Mouse (Mus musculus) adrenal gland, postnatal 36 days (tissue): ENCODE data around the gene Ulk4. TPM values are rescaled to one million over a fixed set of nuclear protein-coding genes. Genes with fewer than 3 reads are reported as not detected.

Experiments used
- DNase-seq, 2 experiments: peaks; one replicate each; pipeline ENCODE4 v3.0.0; 2021; ENCODE audit warnings: mixed read lengths in 1 of 2
- total RNA-seq, 2 experiments: library from RNA; stranded (reverse); gene quantifications; 2 replicates each; pipeline ENCODE4 v1.2.3; 2021

Ulk4 gene
- total RNA-seq, 2 experiments from 2014 or later = 1.7 to 1.9 TPM

DNA sequence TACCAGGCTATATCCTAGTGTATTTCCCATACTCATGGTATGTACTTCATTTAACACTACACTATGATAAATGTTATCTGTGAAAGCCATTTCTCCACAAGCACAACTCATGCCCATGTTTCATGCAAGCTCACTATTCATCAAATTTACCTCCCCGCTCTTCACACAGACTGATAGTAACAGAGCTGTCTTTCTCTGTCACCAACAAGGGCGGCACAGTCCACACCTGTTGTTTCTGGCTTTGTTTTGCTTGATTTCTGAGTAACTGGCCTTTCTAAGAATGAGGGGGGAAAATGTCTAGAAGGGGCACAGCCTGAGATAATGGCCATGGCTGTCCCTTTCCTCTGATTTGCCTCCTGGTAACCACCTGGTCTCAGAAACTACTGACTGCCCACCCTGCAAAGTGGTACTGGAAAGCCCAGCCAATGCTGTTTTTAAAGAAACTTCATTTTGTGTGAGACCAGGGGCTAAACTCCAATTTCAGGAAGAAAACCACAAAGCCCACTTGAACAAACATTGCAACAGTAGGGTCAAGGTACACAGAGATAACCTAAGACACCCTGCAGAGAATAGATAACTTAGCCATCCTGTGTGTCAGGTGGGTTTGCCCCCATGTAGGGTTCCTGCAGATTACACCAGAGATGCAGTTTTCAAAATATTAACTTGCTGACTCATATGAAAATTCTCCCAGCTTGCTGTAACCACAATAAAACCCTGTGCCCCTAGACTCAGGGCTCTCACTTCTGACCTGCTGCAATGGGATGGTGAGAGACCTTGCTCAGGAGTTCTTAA is 258.3 kb downstream of the Ulk4 start:
- no peak for DNase-seq

DNA sequence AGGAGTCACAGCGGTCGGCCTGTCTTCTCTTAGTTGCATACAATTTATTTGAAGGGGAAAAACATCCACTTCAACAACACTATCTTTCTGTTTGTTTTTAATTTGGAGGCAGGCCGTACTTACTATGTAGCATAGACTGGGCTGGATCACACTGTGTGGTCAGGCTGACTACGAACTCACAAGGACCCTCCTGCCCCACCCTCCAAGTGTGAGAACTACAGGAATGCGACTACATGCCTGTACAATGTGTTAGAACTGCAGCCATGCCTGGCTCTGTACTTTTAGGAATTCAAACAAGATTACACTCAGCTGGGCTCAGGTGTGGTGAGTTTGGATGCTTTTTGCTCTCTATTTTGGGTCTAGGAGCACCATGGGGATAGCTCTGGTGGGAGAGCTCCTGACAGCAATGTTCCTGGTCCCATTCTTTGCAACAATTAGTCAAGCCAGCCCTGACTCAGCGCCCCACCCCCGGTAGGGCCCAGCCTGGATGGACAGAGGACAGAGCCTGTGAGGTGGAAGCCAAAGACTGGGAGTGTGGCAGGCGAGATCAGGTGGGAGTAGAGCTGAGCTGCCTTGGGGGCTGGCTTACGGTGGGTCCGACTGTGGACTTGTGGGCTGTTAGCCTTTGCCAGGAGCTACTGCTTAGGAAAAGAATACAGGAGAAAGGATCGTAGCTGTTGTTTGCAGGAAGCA is 261.0 kb downstream of the Ulk4 start:
- peak in 1 of 2 experiments; percentile 45 for DNase-seq

DNA sequence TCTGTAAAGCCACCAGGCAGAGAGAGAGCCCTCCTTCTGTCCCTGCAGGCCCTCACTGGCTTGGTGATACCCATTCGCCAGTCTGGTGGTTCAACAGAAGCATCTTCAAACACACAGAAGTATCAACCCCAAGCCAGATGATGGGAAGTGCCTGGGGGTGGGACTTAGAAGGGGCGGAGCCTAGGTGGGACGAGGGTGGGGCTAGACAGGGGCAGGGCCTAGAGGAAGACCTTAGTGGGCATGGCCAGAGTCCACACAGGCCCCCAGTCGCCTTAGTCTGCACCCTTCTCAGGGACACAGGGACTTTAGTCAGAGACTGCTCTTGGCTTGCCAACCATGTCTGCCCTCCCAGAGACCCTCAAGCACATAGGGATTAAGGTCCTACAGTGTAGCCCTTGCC is 265.5 kb downstream of the Ulk4 start:
- no peak for DNase-seq

DNA sequence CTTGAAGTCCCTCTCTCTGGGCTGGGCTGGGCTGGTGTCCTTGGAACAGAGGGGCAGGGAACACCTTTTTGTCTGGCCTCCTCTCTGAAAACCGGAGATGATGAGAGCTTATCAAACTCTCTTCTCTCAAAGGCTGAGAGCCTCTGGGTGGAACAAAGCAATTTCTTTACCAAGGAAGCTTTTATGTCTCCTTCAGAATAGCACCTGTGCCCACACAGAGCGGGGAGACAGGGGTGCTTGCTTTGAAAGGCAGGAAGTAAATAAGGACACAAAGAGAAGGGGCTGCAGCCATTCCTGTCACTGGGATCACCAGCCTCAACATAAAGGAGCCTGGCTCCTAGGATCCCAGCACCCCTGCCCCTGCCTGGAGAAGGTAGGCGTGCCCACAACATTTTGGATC is 266.5 kb downstream of the Ulk4 start:
- no peak for DNase-seq

DNA sequence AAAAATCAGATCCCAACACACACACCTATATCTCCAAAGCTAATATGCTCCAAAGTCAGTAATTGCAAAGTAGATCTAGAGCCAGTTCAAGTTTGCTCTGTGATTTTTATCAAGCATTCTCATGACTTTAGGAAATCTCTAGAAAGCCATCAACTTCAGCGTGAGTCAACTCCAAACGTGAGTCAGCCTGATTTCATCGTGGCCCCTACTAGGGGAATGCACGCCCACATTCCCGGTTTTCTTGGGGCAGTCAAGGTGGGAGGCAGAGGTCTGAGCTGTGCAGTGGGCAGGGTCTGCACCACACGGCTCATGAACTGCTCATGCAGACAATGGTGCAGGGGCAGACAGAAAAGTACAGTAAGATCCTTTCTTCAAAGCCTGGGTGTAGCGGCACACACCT is 271.0 kb downstream of the Ulk4 start:
- DNase-seq = peak in 1 of 2 experiments; percentile 53

DNA sequence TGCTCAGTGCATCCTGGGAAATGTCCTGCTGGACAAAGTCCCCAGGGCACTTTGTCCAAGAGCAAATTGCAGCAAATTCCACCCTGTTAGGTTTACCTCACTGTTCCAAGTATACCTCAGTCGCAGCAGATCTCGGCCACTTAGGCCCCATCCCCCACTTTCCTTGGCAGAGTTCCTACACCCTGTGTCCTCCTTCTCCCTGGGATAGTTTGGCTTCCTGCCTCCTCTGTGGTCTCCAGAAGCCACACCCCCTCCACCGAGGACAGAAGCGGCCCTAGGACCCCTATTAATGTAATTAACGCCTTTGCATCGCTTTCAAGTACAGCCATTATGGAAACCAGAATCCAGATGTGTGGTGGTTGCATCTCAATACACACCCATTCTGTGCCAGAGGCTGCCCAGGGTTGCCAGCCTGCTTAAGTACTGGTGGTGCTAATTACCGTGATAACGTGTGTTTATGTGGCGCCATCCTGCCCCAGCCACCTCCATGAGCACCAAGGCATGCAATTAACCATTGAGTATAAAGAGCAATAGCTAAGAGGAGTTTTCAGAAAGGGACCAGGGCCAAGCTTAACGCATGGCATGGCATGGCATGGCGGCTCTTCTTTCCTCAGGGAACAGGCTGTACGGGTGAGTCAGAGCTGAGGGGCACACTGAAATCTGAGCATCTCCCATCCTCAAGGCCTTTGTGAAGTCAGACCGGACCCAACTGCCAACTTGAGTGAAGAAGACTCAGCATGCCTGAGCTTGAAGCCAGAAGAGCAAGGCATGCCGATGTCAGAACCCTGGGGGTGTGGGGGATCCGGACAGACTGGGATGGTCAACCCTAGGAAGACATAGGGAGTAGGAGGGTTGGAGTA is 275.1 kb downstream of the Ulk4 start:
- DNase-seq = peak; percentile 54 to 76

DNA sequence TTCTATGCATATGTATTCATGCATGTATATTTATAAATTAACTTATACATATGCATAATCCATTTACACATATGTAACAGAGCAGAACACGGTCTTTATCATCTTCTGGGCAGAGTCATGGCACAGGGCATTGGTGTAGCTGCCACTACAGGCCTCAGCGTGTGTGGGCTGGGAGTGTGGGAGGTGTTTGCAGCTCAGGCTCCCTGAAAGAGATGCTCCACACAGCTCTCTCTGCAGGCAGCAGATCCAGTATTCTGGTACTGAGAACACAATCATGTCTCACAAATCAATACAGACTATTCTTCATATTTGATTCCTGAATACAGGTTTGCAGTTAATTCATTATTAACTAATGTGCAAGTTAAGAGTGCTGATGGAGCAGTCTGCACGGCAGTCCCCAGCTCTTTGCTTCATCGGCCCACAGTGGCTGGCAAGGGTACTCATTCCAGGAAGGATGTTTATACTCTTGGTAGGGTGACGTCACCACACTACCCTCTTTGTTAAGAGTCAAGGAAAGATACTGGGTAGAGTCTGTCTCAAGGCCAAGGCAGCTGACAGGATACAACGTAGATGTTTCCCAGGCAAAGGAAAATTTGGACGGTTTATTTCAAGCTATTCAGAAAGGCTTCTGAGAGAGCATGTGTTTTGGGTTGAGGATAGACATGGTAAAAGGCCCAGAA is 276.2 kb downstream of the Ulk4 start:
- DNase-seq = peak in 1 of 2 experiments; percentile 46

DNA sequence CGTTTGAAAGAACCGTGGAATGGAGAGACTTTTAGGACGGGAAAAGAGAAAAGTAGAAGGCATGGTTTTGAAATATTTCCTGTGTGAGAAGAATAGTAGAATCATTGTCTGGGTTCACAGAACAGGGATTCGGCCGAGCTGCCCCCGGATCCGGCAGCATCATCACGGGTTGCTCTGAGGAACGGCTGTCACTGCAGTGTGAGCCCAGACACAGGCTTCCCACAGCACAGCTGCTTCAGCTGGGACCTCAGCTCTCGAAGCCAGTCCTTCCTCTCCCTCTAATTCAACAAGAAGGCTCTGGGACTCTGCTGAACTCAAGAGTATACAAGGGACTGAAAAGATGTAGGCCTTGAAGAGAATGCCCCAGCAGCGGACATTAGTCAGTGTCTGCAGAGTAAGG is 278.3 kb downstream of the Ulk4 start:
- DNase-seq = no peak

DNA sequence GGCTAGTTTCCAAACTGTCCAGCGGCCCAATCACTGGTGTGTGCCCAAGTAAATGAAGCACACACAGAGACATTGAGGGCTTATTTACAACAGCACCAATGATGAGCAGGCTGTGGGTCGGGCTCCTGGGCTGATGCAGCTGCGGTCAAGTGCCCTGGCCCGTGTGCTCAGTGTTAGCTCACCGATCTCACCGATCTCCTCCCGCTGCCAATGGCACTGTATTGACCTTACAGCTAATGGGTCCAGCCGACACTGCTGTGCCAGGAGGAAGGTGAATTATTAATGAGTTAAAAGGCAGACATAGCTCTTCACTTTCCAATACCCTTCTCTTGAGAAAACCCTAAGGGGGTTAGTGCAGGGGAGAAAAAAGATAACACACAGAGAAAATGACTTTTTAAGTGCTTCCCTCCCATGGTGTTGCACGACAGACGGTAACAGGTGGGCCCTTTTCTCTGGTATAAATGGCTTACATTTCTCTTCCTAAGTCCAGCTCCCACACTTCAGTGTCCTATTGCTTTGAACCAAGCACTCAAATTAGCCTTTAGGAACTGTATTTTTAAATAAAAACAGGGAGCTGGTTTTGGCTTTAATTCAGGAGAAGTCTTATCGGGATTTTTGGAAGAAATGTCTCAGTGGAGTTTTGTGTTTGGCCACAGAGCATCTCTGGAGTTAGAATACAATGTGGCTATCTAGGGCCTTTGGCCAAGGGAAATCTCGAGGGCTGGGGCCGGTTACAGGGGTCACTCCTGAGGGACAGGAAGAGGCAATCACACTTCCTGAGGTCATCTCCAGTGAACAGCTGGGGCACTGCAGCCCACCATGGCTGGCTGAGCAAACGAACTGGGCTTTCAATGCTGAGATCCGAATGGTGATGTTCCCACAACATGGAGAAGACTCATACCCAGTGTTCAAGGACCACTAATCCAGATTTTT is 282.5 kb downstream of the Ulk4 start:
- DNase-seq = no peak

DNA sequence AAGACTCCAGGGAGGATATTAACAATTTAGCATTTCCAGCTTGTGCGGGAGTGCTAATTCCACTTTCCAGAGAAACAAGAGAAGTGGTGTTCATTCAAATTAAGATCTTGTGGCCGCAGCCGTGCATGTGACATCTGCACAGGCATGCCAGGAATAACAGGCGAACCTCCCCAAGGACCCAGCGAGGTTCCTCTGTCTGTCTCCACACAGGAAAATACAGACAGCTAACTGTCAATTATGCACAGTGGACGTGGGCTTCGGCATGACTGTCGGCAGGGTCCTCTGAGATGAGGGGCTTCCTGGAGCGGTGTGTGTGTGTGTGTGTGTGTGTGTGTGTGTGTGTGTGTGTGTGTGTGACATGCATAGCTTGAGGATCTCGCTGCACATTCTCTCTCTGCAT is 284.0 kb downstream of the Ulk4 start:
- no peak for DNase-seq

DNA sequence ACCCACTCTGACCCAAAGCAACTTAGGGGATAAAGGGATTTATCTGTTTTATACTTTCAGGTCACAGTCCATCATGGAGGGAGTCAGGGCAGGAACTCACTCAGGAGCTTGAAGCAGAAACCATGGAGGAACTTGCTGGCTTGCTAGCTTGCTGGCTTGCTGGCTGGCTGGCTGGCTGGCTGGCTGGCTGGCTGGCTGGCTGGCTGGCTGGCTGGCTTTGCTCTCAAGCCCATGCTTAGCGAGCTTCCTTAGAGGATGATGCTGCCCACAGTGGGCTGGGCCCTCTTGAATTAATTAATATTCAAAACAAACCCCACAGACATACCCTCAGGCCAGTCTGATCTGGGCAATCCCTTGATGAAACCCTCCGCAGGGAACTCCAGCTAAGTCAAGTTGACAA is 285.2 kb downstream of the Ulk4 start:
- no peak for DNase-seq

DNA sequence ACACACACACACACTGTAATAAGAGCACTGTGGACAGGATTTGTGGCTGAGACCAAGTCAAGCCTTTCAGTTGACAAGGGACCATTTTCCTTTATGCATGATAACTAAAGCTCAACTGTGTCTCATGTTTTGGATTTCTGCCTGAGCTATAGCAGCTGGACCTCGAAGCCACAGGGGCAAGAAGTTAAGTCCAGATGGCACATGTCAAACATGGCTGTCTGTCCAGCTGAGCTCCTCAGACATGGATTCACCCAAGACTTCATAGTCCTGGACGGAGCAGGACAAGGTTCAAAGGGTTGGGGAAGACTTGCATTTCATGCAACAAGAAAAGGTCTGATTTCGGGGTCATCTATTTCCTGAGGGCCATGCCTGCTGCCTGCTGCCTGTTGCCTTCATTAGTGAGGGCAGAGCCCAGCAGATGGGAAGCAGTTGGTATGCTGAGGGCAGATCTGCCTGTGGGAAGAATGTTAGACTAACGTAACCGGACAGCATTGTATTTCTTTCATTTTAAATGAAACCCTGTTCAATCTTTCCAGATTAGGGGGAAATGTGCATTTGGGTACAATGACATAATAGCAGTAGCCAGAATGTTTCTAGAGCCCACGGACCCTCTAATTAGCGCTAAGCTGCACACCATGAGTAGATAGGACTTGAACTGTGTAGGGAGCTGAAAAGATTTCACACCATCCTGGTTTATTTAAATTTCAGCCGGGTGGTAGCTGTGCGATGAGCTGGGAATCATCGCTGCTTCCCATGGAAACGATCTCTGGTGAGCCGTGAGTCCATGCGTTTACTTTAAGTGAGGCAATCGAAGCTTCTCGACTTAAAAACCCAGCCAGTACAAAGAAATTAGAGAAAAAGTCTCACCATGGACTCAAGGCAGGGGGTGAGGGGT is 286.9 kb downstream of the Ulk4 start:
- DNase-seq = no peak

DNA sequence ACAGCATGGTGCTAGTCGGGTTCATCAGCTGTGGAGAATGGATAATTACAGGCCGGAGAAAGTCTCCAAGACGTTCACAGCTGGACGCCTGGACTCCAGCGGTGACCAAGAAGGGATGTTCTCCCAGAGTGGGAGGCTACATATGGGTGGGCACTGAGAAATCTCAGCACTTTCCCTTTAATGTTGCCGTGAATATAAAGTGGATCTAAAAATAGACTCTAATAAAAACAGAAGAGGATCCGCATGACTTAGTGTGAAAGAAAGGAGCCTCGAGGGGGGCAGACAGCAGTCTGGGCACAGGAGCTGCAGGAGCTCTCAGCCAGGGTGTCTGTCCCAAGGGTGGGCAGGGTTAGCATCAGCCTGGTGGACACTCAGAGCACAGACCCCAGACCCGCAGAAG is 288.9 kb downstream of the Ulk4 start:
- DNase-seq = no peak

DNA sequence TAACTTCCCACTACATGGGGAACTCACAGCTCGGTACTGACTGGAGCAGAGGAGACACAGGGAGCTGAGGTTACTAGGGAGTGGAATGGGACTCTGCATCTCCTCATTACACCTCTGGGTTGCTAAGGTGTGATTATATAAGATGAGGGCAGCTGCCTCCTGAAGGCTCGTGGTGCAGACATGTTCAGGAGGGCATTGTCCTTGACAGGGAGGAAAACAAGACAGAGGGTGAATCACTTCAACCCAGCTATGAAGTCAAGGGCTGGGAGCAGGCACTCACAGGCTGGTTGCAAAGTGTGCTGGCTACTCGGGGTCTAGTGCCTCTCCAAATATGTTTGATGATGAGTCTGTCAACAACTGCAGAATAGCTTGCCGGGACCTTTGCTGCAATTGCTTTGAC is 290.0 kb downstream of the Ulk4 start:
- peak in 1 of 2 experiments; percentile 28 for DNase-seq

DNA sequence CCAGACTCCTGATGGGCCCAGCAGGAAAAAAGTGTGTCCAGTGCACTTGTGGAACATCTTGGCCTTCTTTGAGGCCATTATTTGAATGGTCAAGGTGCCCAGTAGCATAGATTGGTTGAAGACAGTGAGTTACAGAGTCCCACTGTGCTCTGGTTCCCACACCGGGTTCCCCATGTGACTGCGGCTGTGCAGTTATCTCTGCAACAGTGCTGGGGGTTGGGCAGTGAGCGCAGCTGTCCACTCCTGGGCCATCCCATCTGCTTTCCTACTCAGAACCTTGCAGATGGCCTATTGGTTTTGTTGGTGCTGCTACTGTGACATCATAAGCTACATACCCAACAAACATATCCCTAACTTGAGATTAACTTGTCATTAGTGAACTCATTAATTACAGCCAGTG is 290.7 kb downstream of the Ulk4 start:
- DNase-seq = no peak

DNA sequence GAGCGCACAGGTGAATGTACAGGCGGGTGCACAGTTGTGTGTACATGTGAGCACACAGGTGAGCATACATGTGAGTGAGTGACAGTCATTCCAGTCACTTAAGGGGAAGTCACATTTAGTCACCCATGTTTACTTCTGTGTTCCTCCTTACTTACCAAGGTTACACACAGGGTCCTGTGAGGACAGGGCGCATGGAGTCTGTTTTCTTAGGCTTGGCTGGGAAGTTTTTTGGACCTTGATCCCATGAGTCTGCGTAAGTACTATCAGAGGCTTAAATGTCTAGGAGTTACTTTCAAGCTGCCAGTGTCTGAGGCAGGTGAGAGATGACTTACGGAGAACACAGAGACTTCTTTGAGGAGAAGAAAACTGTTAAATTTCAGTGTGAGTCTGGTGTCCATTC is 291.5 kb downstream of the Ulk4 start:
- DNase-seq = no peak

DNA sequence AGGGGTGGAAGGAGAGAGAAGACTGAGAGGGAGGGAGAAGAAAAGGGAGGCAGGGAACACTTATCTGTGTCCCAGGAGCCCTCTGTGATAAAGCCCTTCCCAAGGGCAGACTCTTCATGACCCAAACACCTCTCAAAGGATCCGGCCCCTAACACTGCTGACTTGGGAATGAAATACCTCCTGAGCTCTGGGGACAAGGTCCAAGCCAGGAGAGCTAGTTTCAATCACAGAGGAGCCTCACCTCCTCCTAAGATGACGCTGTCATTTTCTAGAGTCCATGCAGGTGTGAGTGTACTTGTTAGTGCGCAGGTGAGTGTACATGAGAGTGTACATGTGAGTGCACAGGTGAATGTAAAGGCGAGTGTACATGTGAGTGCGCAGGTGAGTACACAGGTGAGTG is 292.0 kb downstream of the Ulk4 start:
- DNase-seq = no peak

DNA sequence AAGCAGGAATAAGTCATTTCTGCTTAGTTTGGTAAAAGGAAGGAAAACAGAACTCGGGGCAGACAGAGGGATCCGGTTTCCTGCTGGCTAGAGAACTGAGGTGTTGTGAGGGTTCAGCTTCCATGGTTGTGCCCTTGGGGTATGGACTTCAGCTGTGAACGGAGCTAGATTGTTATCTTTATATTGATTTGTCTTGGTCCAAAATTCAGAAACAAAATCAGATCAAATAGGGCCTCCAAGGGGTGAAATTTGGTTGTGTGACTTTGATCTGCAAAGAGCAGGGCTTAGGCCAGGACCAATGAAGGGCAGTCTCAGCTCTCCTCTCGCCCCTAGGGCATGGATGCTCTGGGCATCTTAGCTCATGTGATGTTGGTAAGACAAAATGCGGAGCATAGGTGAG is 292.5 kb downstream of the Ulk4 start:
- no peak for DNase-seq

DNA sequence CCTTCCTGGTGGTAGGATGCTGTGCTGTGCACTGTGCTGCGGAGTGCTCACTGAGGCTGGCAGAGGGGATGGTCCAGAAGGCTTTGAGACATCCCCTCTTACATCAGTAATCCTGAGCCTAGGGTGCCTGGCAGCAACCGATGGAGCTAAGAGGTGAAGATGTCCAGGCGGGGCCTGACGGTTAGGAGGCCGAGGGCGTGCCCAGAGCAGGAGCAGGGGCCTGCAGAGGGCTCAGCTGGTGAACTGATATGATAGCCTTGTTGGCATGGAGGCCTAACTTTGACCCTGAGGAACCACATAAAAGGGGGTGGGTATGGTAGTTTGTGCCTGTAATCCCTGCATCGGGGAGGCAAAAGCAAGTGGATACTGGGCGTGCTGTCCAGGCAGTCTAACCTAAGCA is 293.1 kb downstream of the Ulk4 start:
- DNase-seq = no peak

DNA sequence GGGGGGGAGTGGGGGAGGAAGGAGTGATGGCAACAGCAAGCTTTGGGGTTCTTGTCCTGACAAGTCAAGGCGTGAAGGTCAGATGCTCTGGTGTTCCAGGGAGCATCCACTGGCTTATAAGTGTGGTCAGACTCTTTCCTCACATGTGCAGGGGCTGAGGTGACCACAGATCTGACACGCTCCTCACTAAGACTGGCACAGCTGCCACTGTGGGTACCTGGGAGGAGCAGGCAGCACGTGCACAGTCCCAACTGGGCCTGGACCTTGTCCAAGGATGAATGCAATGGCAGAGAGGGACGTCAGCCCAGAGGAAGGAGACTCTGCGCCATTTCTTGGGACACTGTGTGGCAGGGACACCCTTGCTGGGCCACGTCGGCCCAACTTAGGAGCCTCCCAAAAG is 295.2 kb downstream of the Ulk4 start:
- no peak for DNase-seq
